Mouse (Mus musculus) MEL-GATA-1-ER (cell line): ENCODE data around the gene Igsf10.
A peak's percentile ranks its signal among the peaks of the same experiment; 100 is the strongest.
"Not testable (repeated sequence)": the region's sequence is repeated elsewhere in the genome, so short reads cannot be mapped to it uniquely, and the experiment has no call there.

Experiments
- DNase-seq: peaks from one replicate; pipeline ENCODE4 v3.0.0-alpha.2; 2012; ENCODE audit warnings: low read depth; ENCODE audit errors: extremely low read depth

Igsf10 gene

DNA sequence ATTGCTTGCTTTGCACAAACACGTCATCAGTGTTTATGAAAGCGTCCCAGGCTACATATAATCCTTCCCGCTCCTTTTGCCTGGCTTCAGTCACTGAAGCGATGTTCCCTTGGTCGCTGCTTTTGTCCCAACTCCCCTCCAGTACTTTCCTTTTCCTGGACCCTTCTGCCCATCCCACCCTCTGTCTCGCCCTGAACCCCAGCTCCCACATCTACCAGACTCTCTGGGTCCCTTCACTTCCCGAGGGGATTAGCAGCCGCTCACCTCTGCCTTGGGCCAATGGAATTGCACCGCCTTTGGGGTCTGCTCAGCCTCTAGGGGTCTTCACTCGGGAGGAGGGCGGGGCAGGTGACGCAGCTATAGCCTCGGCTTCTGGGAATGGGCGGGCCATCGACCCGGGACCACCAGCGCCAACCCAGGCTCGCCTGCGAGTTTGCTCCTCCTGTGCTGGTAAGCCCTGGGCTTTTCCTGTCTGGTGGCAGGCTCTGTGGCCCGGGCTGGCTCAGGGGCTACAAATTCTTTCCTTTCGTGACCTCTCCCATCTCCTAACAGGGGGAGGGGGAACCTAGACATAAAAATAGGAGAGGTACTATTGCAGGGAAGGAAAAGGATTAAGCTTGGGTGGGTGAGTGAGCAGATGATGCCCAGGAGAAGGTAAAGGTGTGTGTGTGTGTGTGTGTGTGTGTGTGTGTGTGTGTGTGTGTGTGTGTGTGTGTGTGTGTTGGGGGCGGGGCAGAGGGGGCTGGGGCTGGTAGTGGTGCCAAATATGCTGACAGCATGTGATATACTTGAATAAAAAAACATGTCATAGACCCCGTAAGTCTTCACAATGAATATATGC is at the start of gene Igsf10:
TSS of gene Igsf10 (minus strand) at position 330 of the 841 bp plus-strand sequence.
- no peak for DNase-seq

DNA sequence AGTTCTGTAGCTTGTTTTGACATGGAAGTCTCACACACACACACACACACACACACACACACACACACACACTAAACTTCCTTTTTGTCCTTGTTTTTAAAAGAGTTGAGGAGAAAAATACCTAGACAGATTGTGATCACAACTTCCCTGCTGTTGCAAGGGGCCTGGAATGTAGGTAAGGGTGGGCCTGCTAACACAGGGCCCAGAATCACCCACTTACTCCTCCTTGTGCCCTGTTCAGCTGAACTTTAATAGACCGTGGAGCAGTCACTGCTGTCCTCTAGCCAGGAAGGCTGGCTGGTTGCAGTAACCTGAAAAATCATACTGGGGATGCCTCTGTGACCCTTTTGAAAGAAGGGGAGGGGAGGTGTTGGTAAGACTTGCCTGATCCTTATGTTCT is 41.4 kb upstream of the Igsf10 start:
- no peak for DNase-seq

DNA sequence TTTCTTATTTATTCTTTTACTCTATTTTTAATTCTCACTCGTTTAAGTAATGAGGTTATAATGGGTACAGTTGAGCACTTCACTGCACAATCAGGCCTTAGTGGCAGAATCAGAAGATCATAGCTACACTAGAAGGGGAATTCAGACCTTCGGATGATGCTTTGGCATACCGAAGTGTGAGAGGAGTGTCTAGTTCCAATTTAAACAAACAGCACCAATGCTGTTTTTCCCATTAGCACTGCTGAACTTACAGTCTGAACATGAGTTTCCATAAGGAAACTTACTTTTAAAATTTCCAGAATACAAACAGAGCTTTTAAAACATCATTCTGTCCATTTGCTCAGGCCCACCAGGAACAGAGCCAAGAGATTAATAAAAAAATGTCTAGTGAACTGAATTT is 40.8 kb upstream of the Igsf10 start:
- DNase-seq, result no peak

DNA sequence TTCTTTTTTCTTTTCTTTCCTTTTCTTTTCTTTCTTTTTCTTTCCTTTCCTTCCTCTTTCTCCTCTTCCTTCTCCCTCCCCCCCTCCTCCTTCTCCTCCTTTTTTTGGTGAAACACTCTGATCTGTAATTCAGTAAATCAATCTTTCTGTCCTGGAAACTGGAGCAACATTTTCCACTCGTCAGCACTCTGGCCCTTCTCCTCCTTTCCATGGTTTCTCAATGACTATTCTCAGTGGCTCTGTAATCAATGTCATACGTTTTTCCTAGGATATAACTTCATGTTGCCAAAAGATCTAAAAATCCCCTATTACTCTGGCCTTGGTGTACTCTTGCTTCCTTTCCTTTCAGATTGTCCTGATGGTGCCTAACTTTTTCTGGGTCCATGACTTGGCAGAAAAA is 40.1 kb upstream of the Igsf10 start:
- no peak for DNase-seq

DNA sequence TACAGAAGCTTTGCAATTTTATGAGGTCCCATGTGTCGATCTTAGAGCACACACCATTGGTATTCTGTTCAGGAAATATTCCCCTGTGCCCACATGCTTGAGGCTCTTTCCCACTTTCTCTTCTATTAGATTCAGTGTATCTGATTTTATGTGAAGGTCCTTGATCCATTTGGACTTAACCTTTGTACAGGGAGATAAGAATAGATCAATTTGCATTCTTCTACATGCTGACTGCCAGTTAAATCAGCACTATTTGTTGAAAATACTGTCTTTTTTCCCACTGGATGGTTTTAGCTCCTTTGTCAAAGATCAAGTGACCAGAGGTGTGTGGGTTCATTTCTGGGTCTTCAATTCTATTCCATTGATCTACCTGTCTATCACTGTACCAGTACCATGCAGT is 34.6 kb upstream of the Igsf10 start:
- DNase-seq, result not testable (repeated sequence)

DNA sequence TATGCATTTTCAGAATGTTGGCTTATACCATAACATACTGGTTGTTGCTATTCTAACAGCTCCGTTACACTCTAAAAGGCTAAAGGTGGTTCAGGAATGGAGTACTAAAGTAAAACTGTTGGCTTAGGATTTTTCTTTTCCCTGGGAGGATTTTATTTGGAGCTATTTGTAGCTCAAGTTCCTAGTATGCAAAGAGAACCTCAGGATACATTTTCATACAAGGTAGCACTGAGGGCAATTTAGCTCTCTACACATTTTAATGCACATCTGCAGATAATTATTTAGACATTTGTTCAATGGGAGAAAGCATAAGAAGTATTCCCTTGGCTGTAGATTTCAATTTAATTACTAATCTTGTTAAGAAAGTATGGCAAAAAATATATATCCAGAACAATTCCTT is 17.7 kb upstream of the Igsf10 start:
- DNase-seq, result no peak

DNA sequence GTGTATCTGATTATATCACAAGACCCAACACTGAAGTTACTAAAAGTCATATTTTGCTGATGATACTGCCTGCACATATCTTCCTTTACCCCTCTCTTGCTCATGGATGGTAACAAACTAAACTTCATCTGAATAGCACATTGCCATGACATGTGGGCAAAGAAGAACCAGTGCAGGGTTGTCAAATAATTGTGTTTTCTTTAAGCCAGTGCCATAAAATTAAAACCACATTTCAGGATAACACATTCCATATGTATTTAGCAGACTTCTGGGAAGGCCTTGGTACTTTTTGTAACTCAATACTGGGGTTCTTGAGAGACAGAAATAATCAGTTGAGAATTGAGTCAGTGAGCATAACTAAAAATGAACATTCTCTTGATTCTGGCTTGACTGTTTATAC is 15.9 kb upstream of the Igsf10 start:
- no peak for DNase-seq

DNA sequence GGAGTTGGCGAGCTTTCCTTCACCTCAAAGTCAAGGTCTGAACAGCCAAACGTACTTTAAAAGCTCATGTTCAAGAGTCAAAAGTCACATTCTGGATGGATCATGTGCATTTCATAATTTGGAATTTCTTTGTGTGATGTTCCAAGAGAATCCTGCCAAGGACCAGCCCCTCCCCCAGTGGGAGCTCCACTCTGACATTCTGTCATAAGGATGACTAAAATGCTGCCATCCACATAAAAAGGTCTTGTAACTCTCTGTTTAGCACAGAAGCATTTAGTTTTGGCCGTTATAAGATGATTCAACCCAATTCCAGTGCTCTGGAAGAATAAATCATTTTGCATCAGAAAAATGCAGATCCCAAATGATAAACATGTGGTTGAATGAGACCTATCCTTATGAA is 10.0 kb upstream of the Igsf10 start:
- no peak for DNase-seq

DNA sequence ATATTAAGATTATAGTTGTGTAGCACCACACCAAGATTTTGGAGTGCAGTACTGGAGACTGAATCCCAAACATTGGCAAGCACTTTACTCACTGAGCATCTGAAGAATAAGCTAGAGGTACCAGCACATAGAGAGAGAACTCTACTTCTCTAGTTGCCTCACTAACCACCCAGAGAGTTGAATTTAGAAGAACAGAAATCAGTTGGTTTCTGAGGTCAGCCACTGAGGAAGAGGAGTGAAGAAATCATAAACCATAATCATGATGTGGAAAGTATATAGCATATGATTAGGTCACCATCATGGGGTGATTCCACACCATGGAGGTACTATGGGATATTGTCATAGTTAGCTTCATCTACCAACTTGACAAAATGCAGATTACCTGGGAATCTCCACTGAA is 7.6 kb upstream of the Igsf10 start:
- DNase-seq, result no peak

DNA sequence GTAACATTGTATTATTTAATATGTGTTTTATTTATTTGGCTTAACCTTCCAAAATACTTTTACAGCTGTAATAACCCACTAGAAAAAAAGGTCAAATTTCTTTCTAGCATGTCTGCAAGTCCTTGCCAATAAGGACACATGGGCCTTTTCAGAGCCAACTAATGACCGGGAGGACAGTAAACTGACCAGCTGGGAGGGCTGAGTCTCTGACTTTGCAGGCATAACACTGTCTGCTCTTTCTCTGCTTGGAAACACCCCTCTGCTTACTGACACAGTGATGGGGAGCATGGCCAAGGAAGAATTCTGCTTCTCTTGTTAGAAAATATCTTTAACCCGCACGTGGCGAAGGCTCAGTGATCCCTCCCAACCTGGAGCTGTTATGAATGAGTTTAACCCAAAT is 1.2 kb downstream of the Igsf10 start:
- DNase-seq, result no peak

DNA sequence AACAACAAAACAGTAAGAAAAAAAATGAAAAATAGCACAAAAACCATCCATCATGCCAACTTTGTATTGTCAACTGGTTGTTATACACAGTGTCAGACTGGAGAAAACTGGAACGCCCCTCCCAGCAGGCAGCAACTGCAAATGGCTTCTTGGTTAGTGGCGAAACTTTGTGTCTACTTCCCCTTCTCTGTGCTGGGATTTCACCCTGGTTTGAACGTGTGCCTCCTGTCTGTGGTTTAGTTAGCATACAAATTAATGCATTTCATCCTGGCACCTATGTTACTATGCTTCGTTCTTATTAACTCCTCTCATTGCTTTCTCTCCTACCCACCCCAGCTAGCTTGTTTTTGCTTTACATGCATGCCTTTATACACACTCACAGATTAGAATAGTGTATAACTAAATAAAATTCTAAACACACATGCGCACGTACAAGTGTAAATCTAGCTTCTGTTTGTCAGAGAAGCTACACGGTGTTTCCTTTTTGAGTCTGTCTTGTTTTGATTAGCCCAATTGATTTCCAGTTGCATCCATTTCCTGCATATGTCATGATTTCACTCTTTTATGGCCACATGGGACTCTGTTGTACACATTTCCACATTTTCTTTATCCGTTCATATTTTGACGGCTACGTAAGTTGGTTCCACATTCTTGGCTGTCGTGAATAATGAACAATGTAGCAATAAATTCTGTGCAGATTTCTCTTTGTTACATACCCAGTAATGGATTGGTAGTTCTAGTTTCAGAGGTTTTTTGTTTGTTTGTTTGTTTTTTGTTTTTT is 2.4 kb downstream of the Igsf10 start:
- no peak for DNase-seq

DNA sequence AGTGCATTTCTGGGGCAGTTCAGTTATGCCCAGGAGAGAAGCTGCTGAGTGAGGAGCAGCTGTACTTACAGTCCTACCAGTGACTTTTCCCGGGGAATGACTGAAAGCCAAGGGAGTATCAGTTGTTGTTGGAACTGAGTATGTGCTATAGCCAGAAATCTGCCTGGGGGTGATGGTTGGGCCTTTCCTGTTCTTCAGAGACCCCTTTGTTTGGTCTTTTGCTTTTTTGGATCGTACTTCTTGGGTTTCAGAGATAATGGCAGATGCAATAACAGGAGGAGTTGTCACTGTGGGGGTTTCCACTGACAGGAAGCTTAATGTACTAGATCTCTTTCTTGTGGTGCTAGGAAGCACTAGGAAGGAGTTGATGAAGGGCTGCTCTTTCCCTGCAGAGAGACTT is 15.7 kb downstream of the Igsf10 start:
- no peak for DNase-seq

DNA sequence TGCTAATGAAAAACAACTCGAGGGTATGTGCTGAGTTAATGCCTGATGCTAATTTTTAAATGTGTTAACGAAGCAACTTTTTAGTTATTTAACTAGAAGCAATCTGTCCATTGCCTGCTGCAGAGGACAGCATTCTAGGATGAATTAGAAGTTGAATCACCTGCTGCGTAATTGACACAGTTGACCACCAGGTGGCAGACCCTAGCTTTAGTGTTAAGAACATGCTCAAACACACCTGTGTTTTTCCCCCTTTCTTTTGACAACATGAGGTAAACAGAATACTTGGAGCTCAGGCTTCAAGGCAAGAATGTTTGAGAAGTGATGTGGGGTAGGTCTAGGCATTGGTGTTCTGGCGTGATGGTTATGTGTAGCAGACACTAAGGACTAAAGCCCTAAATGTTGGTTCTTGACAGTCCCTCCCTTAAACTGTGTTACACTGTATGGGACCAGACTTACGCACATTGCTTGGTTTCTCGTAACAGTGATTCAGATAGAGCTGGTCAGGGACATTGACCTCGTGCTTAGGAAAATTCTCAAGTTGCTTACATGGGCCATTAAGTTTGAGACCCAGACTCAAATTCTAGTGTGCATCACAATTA is 22.8 kb downstream of the Igsf10 start:
- peak; percentile 10 for DNase-seq

DNA sequence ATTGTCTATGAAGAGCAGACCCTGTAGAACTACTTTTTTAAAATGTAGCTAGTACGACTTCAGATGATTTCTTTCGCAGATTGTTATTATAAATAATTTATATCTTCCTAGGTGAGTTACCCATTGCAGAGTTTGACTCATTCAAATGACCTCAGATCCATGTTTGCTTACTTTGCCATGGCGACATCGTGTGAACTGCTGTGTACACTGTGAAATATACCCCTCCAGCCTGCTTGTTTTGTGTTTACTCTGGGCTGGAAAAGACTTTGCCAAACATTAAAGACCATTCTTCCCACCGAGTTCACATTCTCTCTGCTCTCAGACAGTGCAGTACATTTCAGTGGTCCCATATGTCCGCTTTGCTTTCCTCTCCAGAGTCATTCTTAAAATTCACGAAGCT is 28.1 kb downstream of the Igsf10 start:
- no peak for DNase-seq

DNA sequence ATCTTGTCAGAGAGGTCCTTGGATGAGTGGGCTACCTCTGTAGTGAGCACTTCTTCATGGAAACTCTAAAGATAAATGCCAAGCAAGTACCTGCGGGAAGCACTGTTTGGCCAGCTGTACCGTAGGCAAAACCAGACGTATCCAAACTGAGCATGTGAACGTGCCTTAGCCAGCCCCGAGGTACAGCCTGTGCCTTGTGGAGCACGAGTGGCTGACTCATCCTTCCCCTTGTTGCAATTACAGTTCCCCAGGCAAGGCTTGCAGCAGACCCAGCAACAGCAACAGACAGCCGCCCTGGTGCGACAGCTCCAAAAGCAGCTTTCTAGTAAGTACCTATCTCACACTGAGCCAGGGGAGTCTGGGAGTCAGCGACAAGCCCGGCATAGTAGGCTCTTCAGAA is 31.6 kb downstream of the Igsf10 start:
- DNase-seq, result no peak

DNA sequence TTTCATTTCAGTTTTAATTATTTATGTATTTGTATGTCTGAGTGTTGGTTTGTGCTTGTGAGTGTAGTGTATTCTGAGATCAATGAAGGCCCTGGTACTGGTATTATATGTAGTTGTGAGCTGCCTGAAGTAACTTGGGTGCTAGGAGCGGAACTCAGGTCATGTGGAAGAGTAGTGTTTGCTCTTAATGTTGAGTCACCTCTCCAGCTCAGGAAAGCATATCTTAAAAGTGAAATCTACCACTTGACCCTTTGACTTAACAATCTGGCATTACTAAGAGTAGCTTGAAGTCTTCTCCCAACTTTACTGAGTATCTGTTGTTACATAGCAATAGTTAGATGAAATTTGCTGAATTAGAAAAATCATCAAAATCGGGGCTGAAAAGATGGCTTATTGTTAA is 38.7 kb downstream of the Igsf10 start:
- no peak for DNase-seq

DNA sequence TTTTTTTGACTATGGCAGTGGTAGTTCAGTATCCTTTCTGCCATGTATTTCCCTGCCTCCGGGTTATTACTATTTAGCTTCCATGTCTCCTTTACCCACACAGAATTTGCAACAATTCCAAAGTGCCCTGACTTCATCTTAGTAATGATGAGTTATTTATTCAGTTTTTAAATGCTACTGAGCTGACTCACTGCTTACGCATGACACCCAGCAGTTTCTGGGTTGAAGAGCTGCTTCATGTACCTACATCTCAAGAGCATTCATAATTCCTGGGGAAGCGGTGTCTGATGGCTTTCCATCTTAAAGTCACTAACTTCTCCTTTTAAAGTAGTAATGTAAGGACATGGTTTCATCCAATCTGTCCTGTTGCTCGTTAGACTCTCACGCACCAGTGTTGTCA is 39.2 kb downstream of the Igsf10 start:
- DNase-seq, result no peak

DNA sequence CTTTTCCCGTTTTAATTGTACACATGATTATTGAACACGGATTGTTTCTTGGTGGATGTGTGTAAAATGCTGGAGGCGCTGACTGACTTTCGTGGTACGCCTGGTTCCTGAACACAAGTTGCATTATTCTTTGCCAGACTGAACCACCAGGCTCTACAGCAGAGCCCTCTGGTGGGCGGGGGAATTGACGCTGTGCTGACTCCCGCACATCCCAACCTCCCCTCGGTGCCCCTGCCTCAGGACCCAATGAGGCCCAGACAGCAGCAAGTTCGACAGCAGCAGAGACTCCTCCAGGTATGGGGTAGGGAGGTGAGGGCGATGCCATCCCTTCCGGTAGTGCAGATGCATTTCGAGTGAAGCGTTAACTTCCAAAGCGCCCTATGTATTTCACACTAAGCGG is 46.5 kb downstream of the Igsf10 start:
- DNase-seq, result no peak

DNA sequence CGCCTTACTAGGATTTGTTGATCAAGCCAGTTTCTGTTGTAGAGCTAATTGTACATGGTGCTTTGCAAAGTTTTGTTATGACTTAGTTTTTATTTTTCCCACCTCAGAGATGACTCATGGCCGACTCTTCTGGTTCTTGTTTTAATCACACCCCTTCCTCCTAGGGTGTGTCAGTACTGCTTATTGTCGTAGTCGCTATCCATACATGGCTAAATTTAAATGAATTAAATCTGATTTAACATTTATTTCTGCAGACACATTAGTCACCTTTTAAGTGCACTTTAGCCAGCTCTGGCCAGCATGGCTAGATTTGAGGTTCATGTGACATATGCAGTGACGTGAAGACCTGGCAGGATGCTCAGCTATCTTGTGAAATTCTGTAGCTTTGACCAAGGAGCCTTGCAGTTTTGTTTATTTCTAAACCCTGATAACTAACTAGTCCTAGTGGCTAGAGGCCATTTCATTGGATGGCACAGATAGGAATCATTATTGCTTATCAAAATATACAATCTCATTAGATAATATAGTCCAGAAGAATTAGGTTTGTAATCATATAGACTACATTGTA is 47.5 kb downstream of the Igsf10 start:
- no peak for DNase-seq

DNA sequence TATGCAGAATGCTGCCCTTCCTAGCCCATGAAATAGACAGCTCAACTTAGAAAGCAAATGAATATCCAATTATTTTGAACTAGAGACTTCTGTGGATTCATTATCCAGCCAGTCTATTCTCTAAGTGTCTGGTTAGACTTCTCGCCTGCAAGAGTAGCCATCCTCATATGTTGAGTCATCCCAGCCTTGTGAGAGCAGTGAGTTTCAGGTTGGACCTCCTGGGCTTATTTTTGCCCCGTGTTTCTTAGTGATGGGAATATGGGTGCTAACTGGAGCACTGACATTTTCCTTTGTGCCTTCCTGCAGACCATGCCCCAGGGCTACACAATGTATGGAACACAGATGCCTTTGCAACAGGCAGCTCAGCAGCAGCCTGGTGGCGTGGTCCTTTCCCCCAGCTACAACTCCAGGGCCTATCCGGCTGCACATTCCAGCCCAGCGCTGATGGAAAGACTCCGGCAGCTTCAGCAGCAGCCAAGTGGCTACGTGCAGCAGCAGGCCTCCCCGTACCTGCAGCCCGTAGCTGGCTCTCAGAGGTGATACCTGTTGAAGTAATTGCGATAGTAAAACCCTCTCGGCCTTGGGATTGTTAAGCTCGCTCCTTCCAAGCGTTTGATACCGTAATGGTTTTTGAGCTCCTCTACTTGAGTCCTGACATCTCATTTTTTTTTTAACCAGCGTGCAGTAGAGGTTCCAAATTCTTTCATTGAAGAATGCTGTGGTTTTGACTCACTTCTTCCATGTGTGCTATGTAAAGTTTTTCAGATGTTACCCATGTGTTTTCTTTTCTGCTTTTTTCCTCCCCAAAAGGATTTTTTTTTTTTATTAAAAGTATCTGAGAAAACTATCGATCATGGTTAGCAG is 48.3 kb downstream of the Igsf10 start:
- DNase-seq, result no peak
